ENCODE assay signal across 21 mouse cellular contexts in genomic region chr5:134620457-134620856, GRCm38 (mm10). TPM values are rescaled to one million over a fixed set of nuclear protein-coding genes. Genes with fewer than 3 reads are reported as not detected.
A peak's percentile ranks its signal among the peaks of the same experiment; 100 is the strongest.
DNase-seq lines count a peak whose midpoint lies in the region; ATAC-seq and TF ChIP-seq lines count a peak whose summit lies in the region.
"Had no signal": no experiment of that assay in that cellular context is flagged by ENCODE, and none has a peak within 500 bp of the region (broad histone marks: within the 10 kb centered on the region; RNA-seq: fewer than 3 reads in every experiment).

No protein-coding gene starts in this region.

- H3K4me2 ChIP-seq in embryonic facial prominence, embryonic 14.5 days (ENCODE audit: low read depth, low read length) = no peak overlapping the region
- no peak overlapping the region for H3K4me2 ChIP-seq in heart, embryonic 12.5 days
- H3K4me2 ChIP-seq: hindbrain, embryonic 12.5 days had no signal

- H3K4me3 ChIP-seq in embryonic facial prominence, embryonic 14.5 days (ENCODE audit: low read depth, low read length) = no peak overlapping the region
- H3K4me3 ChIP-seq in embryonic facial prominence, embryonic 10.5 days = no peak overlapping the region
- no peak overlapping the region for H3K4me3 ChIP-seq in heart, embryonic 12.5 days
- no peak overlapping the region for H3K4me3 ChIP-seq in bone marrow, adult 2 months (replicated peaks; ENCODE audit: control insufficient read depth, low read depth, low read length)
- H3K4me3 ChIP-seq in thymus, adult 2 months (ENCODE audit: control insufficient read depth, insufficient read depth, low read length) = no peak overlapping the region
- H3K4me3 ChIP-seq: hindbrain, embryonic 12.5 days had no signal

- TF ChIP-seq POLR2A in bone marrow, adult 2 months (IDR thresholded peaks at IDR 0.05; ENCODE audit: borderline replicate concordance, control insufficient read depth, low read depth, low read length) = 0 out of 2 replicates have a peak, but pooled peaks have one; percentile 5
- no peak for TF ChIP-seq POLR2A in thymus, adult 2 months (IDR thresholded peaks at IDR 0.05; ENCODE audit: control insufficient read depth, extremely low read depth, insufficient read depth, low read length, poor library complexity)

- 96% methylated on average over 9 of the region's 9 CpGs for WGBS in embryonic facial prominence, embryonic 14.5 days
- WGBS in embryonic facial prominence, embryonic 10.5 days = 92% methylated on average over 9 of the region's 9 CpGs
- whole genome bisulfite sequencing in heart, embryonic 12.5 days = 96% methylated on average over 9 of the region's 9 CpGs
- WGBS in bone marrow, adult 2 months = 92% methylated on average over 9 of the region's 9 CpGs
- 97% methylated on average over 9 of the region's 9 CpGs for WGBS in thymus, adult 2 months

- H3K36me3 ChIP-seq in embryonic facial prominence, embryonic 14.5 days (ENCODE audit: control insufficient read depth, insufficient read depth, low read length) = peaks cover 90% of the 10 kb centered on the region
- H3K36me3 ChIP-seq in embryonic facial prominence, embryonic 10.5 days (replicated peaks) = peaks cover 99% of the 10 kb centered on the region
- peaks cover 95% of the 10 kb centered on the region for H3K36me3 ChIP-seq in heart, embryonic 12.5 days
- H3K36me3 ChIP-seq in thymus, adult 2 months (ENCODE audit: control insufficient read depth, insufficient read depth, low read length) = peaks cover 66% of the 10 kb centered on the region

- no peaks in the 10 kb centered on the region for H3K27me3 ChIP-seq in embryonic facial prominence, embryonic 14.5 days (replicated peaks; ENCODE audit: control insufficient read depth, insufficient read depth, low read length)
- no peaks in the 10 kb centered on the region for H3K27me3 ChIP-seq in embryonic facial prominence, embryonic 10.5 days (replicated peaks; ENCODE audit: low read depth, poor library complexity, severe bottlenecking)
- no peaks in the 10 kb centered on the region for H3K27me3 ChIP-seq in heart, embryonic 12.5 days (replicated peaks)
- no peaks in the 10 kb centered on the region for H3K27me3 ChIP-seq in thymus, adult 2 months (ENCODE audit: control insufficient read depth, insufficient read depth, low read length)
- H3K27me3 ChIP-seq: hindbrain, embryonic 12.5 days had no signal

- no peak for DNase-seq in embryonic facial prominence, embryonic 14.5 days (ENCODE audit: low spot score)
- DNase-seq in embryonic facial prominence, embryonic 10.5 days (ENCODE audit: low spot score) = no peak
- no peak for DNase-seq in heart, adult 9 months (ENCODE audit: low spot score in 2 of 2)
- DNase-seq in layer of hippocampus, adult 9-11 months = peak; percentile 45
- no peak for DNase-seq in layer of hippocampus, postnatal 10 days (ENCODE audit: low spot score in 2 of 2)
- DNase-seq in thymus, adult 2 months = no peak
- DNase-seq: adrenal gland, adult 2 months; adrenal gland, postnatal 25 days; cerebellum, adult 11-12 months; cerebellum, adult 9-11 months; cerebellum, postnatal 36 days; forebrain, postnatal 0 days; gastrocnemius, postnatal 36 days; heart, adult 18-20 months; kidney, adult 8-10 months had no signal

- TF ChIP-seq CTCF in bone marrow, adult 2 months (IDR thresholded peaks at IDR 0.05; ENCODE audit: control insufficient read depth, insufficient read depth, low read length) = no peak
- no peak for TF ChIP-seq CTCF in thymus, adult 2 months (IDR thresholded peaks at IDR 0.05; ENCODE audit: borderline replicate concordance, control insufficient read depth, extremely low read depth, insufficient read depth, low read length, poor library complexity)

- peak; percentile 12; the same call in 1 of the 2 replicates for ATAC-seq in embryonic facial prominence, embryonic 14.5 days (ENCODE audit: low read depth)
- no peak for ATAC-seq in heart, embryonic 12.5 days (ENCODE audit: insufficient number of reproducible peaks, low FRiP score)
- ATAC-seq: forebrain, postnatal 0 days; hindbrain, embryonic 16.5 days; inflammation-experienced regulatory T-cells, adult 6 months; intestine, postnatal 0 days had no signal

- H3K9me3 ChIP-seq in embryonic facial prominence, embryonic 14.5 days (ENCODE audit: control insufficient read depth, low read length) = no peaks in the 10 kb centered on the region
- H3K9me3 ChIP-seq in embryonic facial prominence, embryonic 10.5 days = no peaks in the 10 kb centered on the region
- H3K9me3 ChIP-seq in heart, embryonic 12.5 days (replicated peaks) = no peaks in the 10 kb centered on the region
- H3K9me3 ChIP-seq: hindbrain, embryonic 12.5 days had no signal

- H3K27ac ChIP-seq in embryonic facial prominence, embryonic 14.5 days (replicated peaks; ENCODE audit: low read depth, low read length) = no peak overlapping the region
- H3K27ac ChIP-seq in embryonic facial prominence, embryonic 10.5 days (replicated peaks) = no peak overlapping the region
- H3K27ac ChIP-seq in heart, embryonic 12.5 days (ENCODE audit: poor library complexity, severe bottlenecking) = no peak overlapping the region
- no peak overlapping the region for H3K27ac ChIP-seq in bone marrow, adult 2 months (ENCODE audit: control insufficient read depth, insufficient read depth, low read depth, low read length, poor library complexity)
- H3K27ac ChIP-seq in thymus, adult 2 months (ENCODE audit: control insufficient read depth, insufficient read depth, low read length) = no peak overlapping the region
- H3K27ac ChIP-seq: hindbrain, embryonic 12.5 days had no signal

- H3K9ac ChIP-seq in embryonic facial prominence, embryonic 14.5 days (ENCODE audit: low read depth, low read length) = no peak overlapping the region
- H3K9ac ChIP-seq in heart, embryonic 12.5 days = 0 out of 2 replicates have a peak overlapping the region, but pooled peaks have one; percentile 2
- H3K9ac ChIP-seq: forebrain, postnatal 0 days; hindbrain, embryonic 12.5 days had no signal

- H3K4me1 ChIP-seq in embryonic facial prominence, embryonic 14.5 days (ENCODE audit: control insufficient read depth, insufficient read depth, low read length) = no peaks in the 10 kb centered on the region
- H3K4me1 ChIP-seq in embryonic facial prominence, embryonic 10.5 days = no peaks in the 10 kb centered on the region
- peaks cover 11% of the 10 kb centered on the region for H3K4me1 ChIP-seq in heart, embryonic 12.5 days (replicated peaks)
- H3K4me1 ChIP-seq in bone marrow, adult 2 months (ENCODE audit: control insufficient read depth, insufficient read depth, low read length) = peaks cover 1% of the 10 kb centered on the region
- H3K4me1 ChIP-seq in thymus, adult 2 months (replicated peaks; ENCODE audit: control insufficient read depth, insufficient read depth, low read length) = no peaks in the 10 kb centered on the region
- H3K4me1 ChIP-seq: hindbrain, embryonic 12.5 days had no signal

RNA-seq across cellular contexts. Expression of gene Lat2, which starts 5.6 kb away (rescaled TPM):
- 2.8 and 4.5 TPM in 2 replicates for polyA plus RNA-seq in embryonic facial prominence, embryonic 14.5 days (2014; fragmentation: Nextera tagmentation; extraction: Ambion mirVana)
- polyA plus RNA-seq in embryonic facial prominence, embryonic 10.5 days (2016; fragmentation: Nextera tagmentation; extraction: Ambion mirVana) = 3.4 and 3.7 TPM in 2 replicates
- polyA plus RNA-seq in heart, embryonic 12.5 days (2016; fragmentation: Nextera tagmentation; extraction: Ambion mirVana) = 2.4 and 2.8 TPM in 2 replicates
- total RNA-seq in layer of hippocampus, postnatal 10 days (2021) = 1 to 10 TPM; 2.0 to 3.7 TPM
- polyA plus RNA-seq in bone marrow, adult 2 months (2011; ENCODE audit: insufficient read depth, insufficient read length, low replicate concordance, missing spikeins) = 29.7 and 70.2 TPM in 2 replicates
- 7.8 and 7.9 TPM in 2 replicates for polyA plus RNA-seq in thymus, adult 2 months (2012; rRNA removed)

RNA-seq across cellular contexts. Expression of gene Eif4h, which starts 18.8 kb away (rescaled TPM):
- 365 and 410 TPM in 2 replicates for polyA plus RNA-seq in embryonic facial prominence, embryonic 14.5 days (2014; fragmentation: Nextera tagmentation; extraction: Ambion mirVana)
- 593 and 603 TPM in 2 replicates for polyA plus RNA-seq in embryonic facial prominence, embryonic 10.5 days (2016; fragmentation: Nextera tagmentation; extraction: Ambion mirVana)
- 341 and 342 TPM in 2 replicates for polyA plus RNA-seq in heart, embryonic 12.5 days (2016; fragmentation: Nextera tagmentation; extraction: Ambion mirVana)
- total RNA-seq in layer of hippocampus, postnatal 10 days (2021) = 100 to 1,000 TPM; 285 to 302 TPM
- 90.3 and 101 TPM in 2 replicates for polyA plus RNA-seq in bone marrow, adult 2 months (2011; ENCODE audit: insufficient read depth, insufficient read length, low replicate concordance, missing spikeins)
- polyA plus RNA-seq in thymus, adult 2 months (2012; rRNA removed) = 322 and 363 TPM in 2 replicates

RNA-seq across cellular contexts. Expression of gene Rfc2, which starts 39.3 kb away (rescaled TPM):
- 224 and 240 TPM in 2 replicates for polyA plus RNA-seq in embryonic facial prominence, embryonic 14.5 days (2014; fragmentation: Nextera tagmentation; extraction: Ambion mirVana)
- polyA plus RNA-seq in embryonic facial prominence, embryonic 10.5 days (2016; fragmentation: Nextera tagmentation; extraction: Ambion mirVana) = 414 and 415 TPM in 2 replicates
- 199 TPM in 2 replicates for polyA plus RNA-seq in heart, embryonic 12.5 days (2016; fragmentation: Nextera tagmentation; extraction: Ambion mirVana)
- total RNA-seq in layer of hippocampus, postnatal 10 days (2021) = 10 to 100 TPM; 63.0 to 65.2 TPM
- 158 and 241 TPM in 2 replicates for polyA plus RNA-seq in bone marrow, adult 2 months (2011; ENCODE audit: insufficient read depth, insufficient read length, low replicate concordance, missing spikeins)
- polyA plus RNA-seq in thymus, adult 2 months (2012; rRNA removed) = 133 and 145 TPM in 2 replicates
